Mouse (Mus musculus) testis, adult 2 months (tissue): Measurements from ENCODE around the gene Jam2. TPM values are rescaled to one million over a fixed set of nuclear protein-coding genes. Genes with fewer than 3 reads are reported as not detected.

ENCODE experiments used
- H3K27ac ChIP-seq: fragments of 200-500 bp; 2 replicates; pipeline ENCODE4 v1.5.1; 2012; ENCODE audit warnings: low read depth, low read length; ENCODE audit not compliant: control insufficient read depth, insufficient read depth
- H3K27me3 ChIP-seq: fragments of 200-500 bp; 2 replicates; pipeline ENCODE4 v1.6.1; 2012; ENCODE audit warnings: mild to moderate bottlenecking, low read length, moderate library complexity; ENCODE audit not compliant: control insufficient read depth, insufficient read depth
- H3K36me3 ChIP-seq: fragments of 200-500 bp; 2 replicates; pipeline ENCODE4 v1.6.1; 2012; ENCODE audit warnings: mild to moderate bottlenecking, low read length; ENCODE audit not compliant: control insufficient read depth, insufficient read depth
- H3K4me1 ChIP-seq: fragments of 200-500 bp; 2 replicates; pipeline ENCODE4 v1.6.1; 2012; ENCODE audit warnings: low read length; ENCODE audit not compliant: control insufficient read depth, insufficient read depth
- H3K4me3 ChIP-seq: fragments of 200-500 bp; 2 replicates; pipeline ENCODE4 v1.5.1; 2012; ENCODE audit warnings: low read depth, mild to moderate bottlenecking, low read length, moderate library complexity, mixed read lengths; ENCODE audit not compliant: control insufficient read depth
- CTCF ChIP-seq: fragments of 200-500 bp; IDR thresholded peaks from 2 replicates; pipeline ENCODE4 v1.5.1; 2012; ENCODE audit warnings: low read depth, mild to moderate bottlenecking, inconsistent platforms, low read length, moderate library complexity; ENCODE audit not compliant: control insufficient read depth, insufficient read depth, insufficient replicate concordance
- POLR2A ChIP-seq: fragments of 200-500 bp; IDR thresholded peaks from 2 replicates; pipeline ENCODE4 v1.6.1; 2012; ENCODE audit warnings: low read depth, mild to moderate bottlenecking, inconsistent platforms, low read length, moderate library complexity; ENCODE audit not compliant: control insufficient read depth
- polyA plus RNA-seq: library from polyadenylated mRNA; depleted of rRNA; stranded (reverse); fragments of >200 nt; gene quantifications from 2 replicates; pipeline ENCODE4 v1.2.3, GENCODE M21; 2012; rRNA removed

Jam2 gene
- polyA plus RNA-seq, 1 experiment: 11.9 TPM

- no peaks in the 10 kb centered on the region for H3K27me3 ChIP-seq
- H3K4me1 ChIP-seq: no peaks in the 10 kb centered on the region
- TF ChIP-seq POLR2A: no peak
- TF ChIP-seq CTCF: no peak
- no peak overlapping the region for H3K27ac ChIP-seq
- H3K4me3 ChIP-seq: no peak overlapping the region
- H3K36me3 ChIP-seq: peaks cover 4% of the 10 kb centered on the region
These were observed 79.6 kb downstream of the Jam2 start for GRCm38 (mm10) chr16:84853492-84853891.

- Histone ChIP-seq H3K4me1 (no peaks in the 10 kb centered on the region), H3K27me3 (no peaks in the 10 kb centered on the region), H3K4me3 (no peak overlapping the region), H3K36me3 (peaks cover 1% of the 10 kb centered on the region; the same call in 1 of the 2 replicates), H3K27ac (no peak overlapping the region)
- TF ChIP-seq POLR2A: no peak
- no peak for TF ChIP-seq CTCF
These were observed 90.7 kb downstream of the Jam2 start for GRCm38 (mm10) chr16:84864656-84865055.

GRCm38 (mm10) chr16:84873805-84874204, 99.9 kb downstream of the Jam2 start:
- Histone ChIP-seq H3K27me3 (no peaks in the 10 kb centered on the region), H3K27ac (no peak overlapping the region), H3K4me1 (peaks cover 2% of the 10 kb centered on the region; the same call in 1 of the 2 replicates), H3K4me3 (no peak overlapping the region), H3K36me3 (no peaks in the 10 kb centered on the region)
- TF ChIP-seq CTCF (no peak), POLR2A (no peak)

- Histone ChIP-seq H3K4me1 (peaks cover 4% of the 10 kb centered on the region), H3K27ac (no peak overlapping the region), H3K36me3 (no peaks in the 10 kb centered on the region), H3K27me3 (no peaks in the 10 kb centered on the region), H3K4me3 (peak overlapping the region; percentile 54)
- TF ChIP-seq CTCF (no peak), POLR2A (no peak)
These were observed 101.2 kb downstream of the Jam2 start for GRCm38 (mm10) chr16:84875012-84875717.

Other genes starting within 250 kb of the Jam2 start
- gene Mrpl39, start 38.4 kb upstream of the Jam2 start, polyA plus RNA-seq: 54.7 and 55.8 TPM in 2 replicates
- 5.7 and 7.6 TPM in 2 replicates for gene Gabpa, start 60.8 kb downstream of the Jam2 start, polyA plus RNA-seq
- 217 TPM in 2 replicates for gene Atp5j, start 61.5 kb downstream of the Jam2 start, polyA plus RNA-seq